In genomic region chr12:79347643-79348042, GRCm38 (mm10) we compare ENCODE assay signal across 8 mouse cellular contexts. TPM values are rescaled to one million over a fixed set of nuclear protein-coding genes. Genes with fewer than 3 reads are reported as not detected.
DNase-seq lines count a peak whose midpoint lies in the region; ATAC-seq and TF ChIP-seq lines count a peak whose summit lies in the region.

No protein-coding gene starts in this region.

- no peaks in the 10 kb centered on the region for H3K9me3 ChIP-seq in G1E (replicated peaks)
- no peaks in the 10 kb centered on the region for H3K9me3 ChIP-seq in liver, postnatal 0 days (ENCODE audit: low read length)

- 0 out of 2 replicates have a peak overlapping the region, but pooled peaks have one; percentile 18 for H3K27ac ChIP-seq in liver, postnatal 0 days (ENCODE audit: low read depth)

- intact Hi-C loops in heart, postnatal 10 days (cut with DNase I): no loop called here

- WGBS in liver, postnatal 0 days (ENCODE audit: insufficient replicate concordance): 14% methylated on average over 6 of the region's 6 CpGs

- H3K27me3 ChIP-seq in G1E (ENCODE audit: insufficient read depth, low read length): no peaks in the 10 kb centered on the region
- H3K27me3 ChIP-seq in liver, postnatal 0 days (ENCODE audit: insufficient read depth, low read length): no peaks in the 10 kb centered on the region

- no peak overlapping the region for H3K4me3 ChIP-seq in G1E (ENCODE audit: low read depth, low read length)
- H3K4me3 ChIP-seq in liver, postnatal 0 days (ENCODE audit: low read depth, low read length): no peak overlapping the region

- no peak for ATAC-seq in G1E (ENCODE audit: extremely low read depth, insufficient number of reproducible peaks, low FRiP score, poor library complexity, severe bottlenecking)
- ATAC-seq in erythroblast, adult 5-6 weeks (replicated peaks; ENCODE audit: low FRiP score, poor library complexity, severe bottlenecking): peak; percentile 82
- ATAC-seq in liver, postnatal 0 days: peak; percentile 93

- TF ChIP-seq CTCF in G1E (IDR thresholded peaks at IDR 0.05; ENCODE audit: low read depth, low read length): peak; percentile 77
- peak; percentile 82 for TF ChIP-seq CTCF in liver, postnatal 0 days (IDR thresholded peaks at IDR 0.05; ENCODE audit: low read depth)

- H3K36me3 ChIP-seq in G1E (replicated peaks): peaks cover 38% of the 10 kb centered on the region
- H3K36me3 ChIP-seq in liver, postnatal 0 days (replicated peaks; ENCODE audit: insufficient read depth, low read length): no peaks in the 10 kb centered on the region

- H3K4me1 ChIP-seq in G1E (ENCODE audit: insufficient read depth, low read depth, low read length): peaks cover 19% of the 10 kb centered on the region
- 0 out of 2 replicates have a peak, but pooled peaks cover 8% of the 10 kb centered on the region for H3K4me1 ChIP-seq in liver, postnatal 0 days (ENCODE audit: insufficient read depth)

- H3K9ac ChIP-seq in liver, postnatal 0 days (replicated peaks): no peak overlapping the region

- TF ChIP-seq EP300 in liver, postnatal 0 days (IDR thresholded peaks at IDR 0.05; ENCODE audit: low read depth): no peak; the same call in 1 of the 2 replicates

- peak; percentile 44 for DNase-seq in G1E (ENCODE audit: low spot score)
- peak; percentile 84 for DNase-seq in brain, adult 2 months (ENCODE audit: low read depth, low spot score)
- peak; percentile 80 to 85 for DNase-seq in heart, postnatal 10 days
- DNase-seq in kidney, postnatal 4 days: peak; percentile 51 to 72
- peak; percentile 61 for DNase-seq in liver, postnatal 0 days
- DNase-seq in retina, adult 2 months (ENCODE audit: low read depth, low spot score): peak; percentile 54
- DNase-seq in urinary bladder, postnatal 36 days (ENCODE audit: low spot score in 2 of 2): peak; percentile 50 to 64

- no peak overlapping the region for H3K4me2 ChIP-seq in liver, postnatal 0 days (ENCODE audit: low read depth, low read length)

RNA-seq across cellular contexts. Expression of gene Rad51b, which starts 50.6 kb away (rescaled TPM):
- 45.5 and 47.7 TPM in 2 replicates for total RNA-seq in G1E (2014; fragmentation: Nextera tagmentation)
- total RNA-seq in G1E (2017): 19.4 and 22.0 TPM in 2 replicates
- 1.2 and 1.6 TPM in 2 replicates for polyA plus RNA-seq in G1E (2012)
- 3.5 TPM in 1 of 2 replicates, not detected in the other for total RNA-seq in erythroblast, adult 5-6 weeks (2015; ENCODE audit: low replicate concordance)
- 2.9 and 4.2 TPM in 2 replicates for total RNA-seq in erythroblast, adult 5-6 weeks (2017; ENCODE audit: low replicate concordance)
- total RNA-seq in heart, postnatal 10 days (2021): 1 to 10 TPM; 2.0 TPM
- polyA plus RNA-seq in liver, postnatal 0 days (2015; fragmentation: Nextera tagmentation; extraction: Ambion mirVana): 2.5 TPM in 2 replicates

RNA-seq across cellular contexts. Expression of gene Zfyve26, which starts 51.5 kb away (rescaled TPM):
- 79.0 and 93.5 TPM in 2 replicates for total RNA-seq in G1E (2014; fragmentation: Nextera tagmentation)
- total RNA-seq in G1E (2017): 45.6 and 52.3 TPM in 2 replicates
- polyA plus RNA-seq in G1E (2012): 5.7 and 9.6 TPM in 2 replicates
- 40.0 and 41.0 TPM in 2 replicates for total RNA-seq in erythroblast, adult 5-6 weeks (2015; ENCODE audit: low replicate concordance)
- total RNA-seq in erythroblast, adult 5-6 weeks (2017; ENCODE audit: low replicate concordance): 18.8 and 29.4 TPM in 2 replicates
- total RNA-seq in heart, postnatal 10 days (2021): 10 to 100 TPM; 14.9 to 15.8 TPM
- polyA plus RNA-seq in liver, postnatal 0 days (2015; fragmentation: Nextera tagmentation; extraction: Ambion mirVana): 4.2 and 4.8 TPM in 2 replicates
